Mouse (Mus musculus) gastrocnemius, postnatal 4 days (tissue): ENCODE results near the gene Pde4a. TPM values are rescaled to one million over a fixed set of nuclear protein-coding genes. Genes with fewer than 3 reads are reported as not detected.

Source experiments
- DNase-seq, 2 experiments: peaks; one replicate each; pipeline ENCODE4 v3.0.0; 2021 to 2022; ENCODE audit warnings: low spot score in 2 of 2, mixed read lengths in 2 of 2
- total RNA-seq, 2 experiments: library from RNA; stranded (reverse); gene quantifications; 2 replicates each; pipeline ENCODE4 v1.2.3; 2021

Pde4a gene
- total RNA-seq, 2 experiments from 2014 or later = 11.6 to 13.8 TPM

DNA sequence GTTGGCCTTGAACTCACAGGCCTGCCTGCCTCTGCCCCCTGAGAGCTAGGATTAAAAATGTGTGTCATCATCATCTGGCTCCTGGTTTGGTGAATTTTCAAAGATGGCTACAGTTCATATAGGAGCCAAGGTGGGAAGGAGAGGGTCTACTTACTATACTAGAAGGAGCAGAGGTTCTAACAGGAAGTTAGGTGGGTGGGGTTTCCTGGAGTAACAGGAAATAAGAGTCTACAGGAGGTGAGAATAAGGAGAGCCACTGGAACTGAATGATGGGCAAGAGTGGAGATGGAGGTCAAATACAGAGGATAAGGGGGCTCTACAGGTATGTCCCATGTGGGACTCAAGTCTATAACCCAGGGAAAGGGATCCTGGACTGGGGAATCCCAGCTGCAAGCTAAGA lies 17.1 kb upstream of the Pde4a start:
- DNase-seq = no peak

DNA sequence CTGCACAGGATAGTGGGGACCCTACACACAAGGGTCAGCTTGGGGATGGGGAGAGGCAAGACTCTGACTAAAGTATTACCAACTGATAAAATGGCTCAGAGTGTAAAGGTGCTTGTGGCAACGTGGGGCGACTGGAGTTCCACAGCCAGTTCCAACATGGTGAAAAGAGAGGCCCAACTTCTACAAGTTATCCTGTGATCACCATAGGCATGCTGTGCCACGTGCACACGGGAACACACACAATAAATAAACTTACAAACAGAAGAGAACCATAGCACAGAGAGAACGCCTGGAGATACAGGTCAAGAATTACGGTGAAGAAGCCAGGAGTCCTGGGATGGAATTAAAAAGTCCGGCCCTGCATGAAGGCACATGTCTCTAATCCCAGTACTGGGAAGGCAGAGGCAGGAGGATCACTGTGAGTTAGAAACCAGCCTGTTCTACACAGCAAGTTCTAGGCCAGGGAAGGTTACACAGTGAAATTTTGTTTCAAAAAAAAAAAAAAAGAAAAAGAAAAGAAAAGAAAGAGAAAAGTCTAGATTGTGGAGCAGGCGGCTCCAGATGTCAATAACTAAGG lies 16.3 kb upstream of the Pde4a start:
- DNase-seq = no peak

DNA sequence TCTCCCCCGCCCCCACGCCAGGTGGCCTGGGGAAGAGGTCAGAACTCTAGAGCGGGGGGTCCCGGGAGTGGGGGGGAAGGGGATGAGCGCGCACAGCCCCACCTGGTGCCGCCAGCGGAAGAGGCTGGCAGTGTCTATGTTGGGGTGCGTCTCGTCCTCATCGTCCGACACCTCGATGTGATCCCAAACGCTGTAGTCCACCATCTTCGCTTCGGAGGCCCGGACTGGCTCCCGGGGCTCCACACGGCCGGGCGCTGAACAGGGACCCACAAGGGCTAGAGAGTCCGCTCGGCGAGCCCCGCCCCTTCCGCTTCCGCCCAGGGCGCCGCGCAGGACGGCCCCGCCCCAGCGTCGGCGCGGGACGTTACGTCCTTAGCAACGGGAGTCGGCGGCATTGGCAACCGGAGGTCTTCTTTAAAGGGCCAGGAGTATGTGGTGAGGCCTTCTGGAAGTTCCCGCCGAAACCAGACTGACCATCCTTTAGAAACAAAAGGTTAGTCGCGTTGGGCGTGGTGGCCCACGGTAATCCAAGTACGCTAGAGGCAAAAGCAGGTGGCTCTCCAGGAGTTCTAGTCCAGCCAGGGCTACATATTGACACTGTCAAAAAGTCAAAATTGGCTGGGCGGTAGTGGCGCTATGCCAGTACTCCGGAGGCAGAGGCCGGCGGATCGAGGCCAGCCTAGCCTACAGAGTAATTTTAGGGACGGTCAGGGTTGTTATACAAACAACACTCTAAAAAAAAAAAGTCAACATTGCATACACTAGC lies 15.7 kb upstream of the Pde4a start, which contains the start of gene Cdc37:
Gene Cdc37 (minus strand): TSS at position 329 of the 766 bp plus-strand sequence.
- DNase-seq = peak; percentile 91 to 94

DNA sequence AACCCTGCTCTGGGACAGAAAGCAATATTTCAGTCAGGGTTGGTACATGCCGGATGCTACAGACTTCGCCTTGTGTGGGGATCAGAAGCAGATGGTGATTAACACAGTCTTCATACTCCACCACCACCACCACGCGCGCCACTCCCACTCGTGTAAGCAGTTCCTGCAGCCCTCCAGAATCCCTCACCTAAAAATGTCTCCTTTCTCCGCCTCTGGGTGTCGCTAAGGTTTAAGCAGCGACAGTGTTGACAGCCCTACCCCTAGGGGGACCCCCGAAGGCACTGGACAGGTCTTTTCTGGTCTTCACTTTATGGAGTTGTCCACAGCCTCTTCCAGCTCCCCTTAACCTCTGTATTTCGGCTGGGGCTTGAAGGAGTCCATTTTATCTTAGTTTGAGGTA lies 12.8 kb upstream of the Pde4a start:
- DNase-seq = peak in 1 of 2 experiments; percentile 43

DNA sequence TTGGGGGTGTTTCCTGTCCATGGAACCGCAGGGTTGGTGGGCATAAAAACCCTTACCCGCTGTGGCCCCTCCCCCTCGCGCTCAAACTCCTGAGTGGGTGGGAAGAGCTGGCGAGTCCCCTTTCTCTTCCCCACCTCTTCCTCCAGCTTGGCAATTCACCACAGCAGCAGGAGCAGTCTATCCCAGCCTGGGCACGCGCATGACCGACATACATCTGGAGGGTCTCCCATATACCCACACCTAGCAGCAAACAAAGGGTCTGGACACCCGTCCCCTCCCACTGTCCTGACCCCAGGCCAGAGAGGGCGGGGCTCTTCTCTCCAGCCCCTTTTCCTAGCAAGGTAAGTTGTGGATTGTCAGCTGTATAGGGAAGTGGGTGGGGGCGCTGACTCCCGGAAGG lies 12.2 kb upstream of the Pde4a start:
- no peak for DNase-seq

DNA sequence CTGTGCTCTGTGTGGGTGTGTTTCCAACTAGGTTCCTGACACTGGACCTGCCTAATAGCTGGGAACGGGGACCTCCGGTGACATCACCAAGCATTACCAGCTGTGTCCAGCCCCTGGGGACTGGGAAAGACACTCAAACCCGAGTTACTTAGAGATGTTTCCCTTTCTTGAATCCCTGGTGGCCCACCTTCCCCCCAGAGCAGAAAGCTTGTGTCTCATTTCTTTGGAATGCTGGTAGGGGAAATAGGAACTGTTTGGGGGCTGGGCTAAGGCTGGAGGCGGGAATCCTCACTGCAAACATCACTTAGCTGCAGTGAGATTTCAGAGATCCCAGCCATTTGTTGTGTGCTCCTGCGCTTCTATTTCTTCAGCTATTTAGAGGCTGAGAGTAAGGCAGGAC lies 11.7 kb upstream of the Pde4a start:
- DNase-seq = peak in 1 of 2 experiments; percentile 36

DNA sequence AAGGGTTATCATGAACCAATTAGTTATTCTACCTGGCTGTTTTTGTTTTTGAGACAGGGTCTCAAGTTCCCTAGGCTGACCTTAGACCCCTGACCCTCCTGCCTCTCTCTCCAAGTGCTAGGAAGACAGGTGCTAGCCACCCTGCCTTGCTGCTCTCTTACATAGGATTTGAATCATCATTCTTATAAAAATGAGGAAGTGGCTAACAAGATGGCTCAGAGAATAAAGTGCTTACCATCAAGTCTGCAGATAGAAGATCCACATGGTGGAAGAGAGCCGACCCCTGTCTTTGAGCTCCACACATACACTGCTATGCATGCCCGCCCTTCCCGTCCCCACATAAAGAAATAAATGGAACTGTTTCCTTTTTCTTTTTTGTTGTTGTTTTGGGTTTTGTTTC lies 10.7 kb upstream of the Pde4a start:
- no peak for DNase-seq

DNA sequence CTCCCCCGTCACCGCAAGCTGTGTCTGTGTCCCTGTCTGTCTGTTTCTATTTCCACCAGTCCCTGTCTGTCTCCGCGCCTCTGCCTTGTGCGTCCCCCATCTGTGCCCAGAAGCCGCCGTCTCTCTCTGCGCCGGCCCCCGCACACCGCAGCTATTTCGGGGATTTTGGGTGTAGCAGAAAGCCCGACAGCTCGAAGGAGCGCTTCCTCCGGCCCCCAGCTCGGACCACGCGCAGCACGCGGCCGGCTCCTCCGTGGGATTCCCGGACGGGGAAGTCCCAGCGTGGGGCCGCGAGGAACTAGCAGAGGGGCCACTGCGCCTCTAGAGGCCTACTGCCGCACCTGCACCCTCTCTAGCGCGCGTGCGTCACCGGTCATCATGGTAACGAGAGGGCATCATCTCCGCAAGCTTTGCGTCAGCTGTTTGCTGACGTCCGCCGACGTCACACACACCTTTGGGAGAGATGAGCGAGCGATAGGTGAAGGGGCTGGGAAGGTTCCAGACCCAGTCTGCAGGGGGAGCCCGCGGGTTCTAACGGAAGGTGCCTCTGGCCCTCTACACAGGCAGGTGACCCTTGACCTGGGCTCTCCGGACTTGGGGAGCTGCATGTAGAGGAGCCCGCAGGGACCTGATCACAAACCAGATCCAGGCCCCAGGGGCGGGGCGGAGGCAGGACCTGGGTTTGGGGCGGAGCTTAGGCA lies 4.2 kb upstream of the Pde4a start:
- DNase-seq = peak; percentile 65 to 83

DNA sequence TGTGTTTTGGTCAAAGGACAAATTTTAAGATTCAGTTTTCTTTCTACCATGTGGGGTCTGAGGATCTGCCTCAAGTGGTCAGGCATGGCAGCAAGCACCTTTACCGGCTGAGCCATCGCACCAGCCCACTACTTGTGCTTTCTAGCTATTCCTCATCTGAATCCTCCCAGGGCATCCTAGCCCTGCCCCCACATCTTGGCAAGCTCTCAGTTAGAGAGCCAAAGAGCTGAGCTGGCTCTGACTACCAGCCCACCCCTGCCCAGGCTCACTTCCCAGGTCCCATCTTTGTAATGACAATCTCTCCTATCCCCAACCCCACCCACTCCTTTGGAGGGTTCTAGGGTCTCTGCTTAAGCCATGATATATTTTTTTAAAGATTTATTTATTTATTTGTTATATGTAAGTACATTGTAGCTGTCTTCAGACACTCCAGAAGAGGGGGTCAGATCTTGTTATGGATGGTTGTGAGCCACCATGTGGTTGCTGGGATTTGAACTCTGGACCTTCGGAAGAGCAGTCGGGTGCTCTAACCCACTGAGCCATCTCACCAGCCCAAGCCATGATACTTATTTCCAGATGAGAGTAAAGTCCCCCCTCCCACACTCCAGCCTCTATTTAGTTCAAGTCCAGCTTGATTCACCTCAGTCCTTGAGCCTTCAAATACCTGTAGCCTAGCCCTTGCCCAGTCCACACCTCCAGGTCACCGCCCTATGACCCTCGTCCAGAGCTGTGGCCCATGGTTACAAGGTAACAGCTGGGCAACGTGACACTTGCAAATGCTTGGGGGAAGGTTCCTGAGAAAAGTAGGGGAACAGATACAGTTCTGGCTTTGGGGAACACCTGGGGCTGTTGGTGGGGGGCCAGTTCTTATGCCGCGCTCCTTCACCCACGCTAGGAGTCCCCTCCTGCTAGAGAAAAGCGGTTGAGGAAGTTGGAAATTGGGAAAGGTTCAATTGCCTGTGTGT lies 2.1 kb upstream of the Pde4a start:
- no peak for DNase-seq

DNA sequence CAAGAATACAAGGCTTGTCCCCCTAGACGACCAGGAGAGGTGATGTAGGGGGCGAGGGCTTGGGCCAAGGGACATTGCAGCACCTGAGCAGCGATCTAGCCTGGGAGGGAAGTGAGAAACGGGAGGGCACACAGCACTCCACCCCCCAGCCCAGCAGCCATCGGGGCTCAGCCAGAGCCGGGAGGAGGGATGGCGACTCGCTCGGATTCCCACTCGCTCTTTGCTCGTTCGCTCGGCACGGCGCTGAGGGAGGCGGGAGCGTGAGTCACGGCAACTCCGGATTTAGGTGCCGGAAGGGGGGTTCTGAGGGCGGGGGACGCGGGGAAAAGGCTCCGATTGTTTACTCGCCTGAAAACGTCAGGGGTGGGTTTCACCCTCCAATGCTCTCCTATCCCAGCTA lies 1.4 kb upstream of the Pde4a start:
- no peak for DNase-seq

DNA sequence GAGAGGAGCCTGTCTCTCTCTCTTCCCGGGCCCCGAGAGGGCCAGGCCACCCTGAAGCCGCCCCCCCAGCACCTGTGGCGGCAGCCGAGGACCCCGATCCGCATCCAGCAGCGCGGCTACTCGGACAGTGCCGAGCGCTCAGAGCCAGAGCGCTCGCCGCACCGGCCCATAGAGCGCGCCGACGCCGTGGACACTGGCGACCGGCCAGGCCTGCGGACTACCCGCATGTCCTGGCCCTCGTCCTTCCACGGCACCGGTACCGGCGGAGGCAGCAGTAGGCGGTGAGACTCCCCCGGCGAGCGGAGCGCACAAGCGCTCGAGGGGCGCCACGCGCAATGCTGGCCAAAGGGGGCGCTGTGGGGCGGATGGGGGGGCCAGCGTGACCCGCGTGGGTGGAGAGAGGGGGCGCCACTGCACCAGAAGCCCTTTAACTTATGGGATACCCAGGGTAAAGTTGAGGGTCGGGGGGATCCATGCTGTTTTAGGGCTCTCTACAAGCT lies 488 bp downstream of the Pde4a start:
- DNase-seq = peak; percentile 52 to 57

DNA sequence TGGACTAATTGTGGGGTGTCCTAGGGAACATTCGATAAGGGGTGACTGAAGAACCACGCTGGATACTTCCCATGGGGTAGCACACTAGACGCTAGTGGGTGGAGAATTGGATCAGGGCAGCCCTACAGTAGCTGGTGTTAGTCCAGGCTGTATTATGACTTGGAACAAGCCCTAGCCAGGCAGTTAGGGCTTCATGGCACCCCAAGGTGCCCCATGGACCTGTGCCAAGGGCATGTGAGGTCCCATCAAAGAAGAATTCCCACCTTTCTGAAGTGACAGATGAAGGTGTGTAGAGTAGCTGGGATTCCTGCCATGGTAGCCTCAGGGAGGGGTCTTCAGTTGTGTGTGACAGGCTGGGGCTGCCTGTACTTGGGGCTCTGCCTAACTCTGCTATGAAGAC lies 1.0 kb downstream of the Pde4a start:
- DNase-seq = no peak

DNA sequence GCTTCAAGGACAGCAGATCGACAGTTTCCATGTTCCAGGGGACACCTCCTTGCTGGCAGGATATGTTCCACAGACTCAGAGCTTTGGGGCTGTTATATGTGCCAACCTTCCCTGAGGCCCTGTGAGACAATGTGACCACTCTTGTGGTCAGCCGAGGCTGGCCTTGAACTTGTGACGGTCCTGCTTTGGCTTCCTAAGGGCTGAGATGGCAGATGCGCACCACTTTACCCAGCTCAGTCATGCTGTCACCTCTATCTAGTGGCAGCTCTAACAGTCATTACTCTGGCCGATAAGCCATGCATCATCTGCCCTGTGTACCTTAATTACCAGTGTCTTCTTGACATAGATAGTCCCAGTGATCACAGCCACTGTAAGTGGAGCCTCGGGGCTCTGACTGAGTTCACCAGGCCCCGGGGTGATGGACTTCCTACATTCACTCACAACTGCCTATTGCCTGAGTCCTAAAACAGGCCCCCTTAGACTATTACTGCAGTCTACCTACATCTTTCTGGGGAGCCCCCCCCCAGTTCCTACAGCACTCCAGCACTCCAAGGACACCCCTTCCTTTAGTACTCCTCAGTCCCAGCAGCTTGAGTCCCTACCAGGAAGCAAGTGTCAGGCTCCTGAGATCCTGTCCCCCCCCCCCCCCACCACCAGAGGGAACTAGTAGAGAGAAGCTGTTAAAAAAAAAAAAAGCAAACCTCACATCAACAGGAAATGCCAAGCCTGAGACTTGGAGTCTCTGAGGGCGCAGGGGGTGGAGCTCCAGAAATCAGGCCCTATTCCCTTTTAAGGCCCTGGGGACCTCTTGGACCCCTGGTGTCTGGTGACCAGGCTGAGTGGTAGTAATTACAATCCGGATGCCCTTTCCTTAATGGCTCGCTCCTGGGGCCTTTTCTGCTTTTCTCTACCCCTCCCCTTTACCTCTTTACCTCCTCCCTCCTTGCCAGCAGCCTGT lies 1.9 kb downstream of the Pde4a start:
- no peak for DNase-seq

DNA sequence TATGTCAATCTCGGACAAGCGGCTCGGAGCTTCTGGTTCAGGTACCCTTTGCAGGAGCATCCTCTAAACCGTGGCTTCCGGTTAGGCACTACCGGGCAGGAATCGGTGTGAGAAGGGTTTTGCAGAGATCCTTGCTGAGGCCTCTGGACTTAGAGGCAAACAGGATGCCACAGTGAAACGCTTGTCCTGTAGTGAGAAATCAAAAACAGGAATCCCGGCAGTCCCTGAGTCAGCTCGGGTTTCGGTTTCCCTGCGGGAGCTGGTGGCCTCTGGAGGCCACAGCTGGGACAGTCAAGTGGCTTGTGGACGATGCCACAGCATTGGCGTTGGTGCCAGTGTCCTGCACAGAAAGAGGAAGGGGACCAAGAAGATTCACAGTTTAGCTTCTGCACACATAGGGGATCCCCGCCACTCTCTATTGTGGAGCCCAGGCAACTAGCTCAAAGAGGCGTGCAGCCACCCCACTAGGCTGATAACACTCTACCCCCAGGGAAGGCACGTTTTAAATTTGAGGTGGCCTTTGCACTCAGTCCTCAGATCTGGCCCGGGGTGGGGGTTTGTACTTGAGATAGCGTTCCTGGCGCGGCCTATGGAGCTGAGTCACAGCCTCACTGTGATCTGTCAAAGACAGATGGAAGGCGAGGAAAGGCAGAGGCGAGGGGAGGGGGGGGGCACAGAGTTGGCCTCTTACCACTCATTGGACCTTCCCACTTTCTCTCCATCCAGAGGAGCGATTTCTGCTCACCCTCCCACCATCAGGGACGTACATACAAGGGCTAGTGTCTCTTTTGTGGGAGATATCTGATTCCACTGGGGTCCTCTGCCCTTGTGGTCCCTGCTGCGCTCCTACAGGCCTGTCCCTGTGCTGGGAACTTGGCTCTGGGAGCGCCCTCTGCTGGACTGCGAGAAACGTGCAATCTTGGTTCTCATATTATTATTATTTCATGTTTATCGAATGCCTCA lies 2.9 kb downstream of the Pde4a start:
- peak; percentile 55 to 75 for DNase-seq

DNA sequence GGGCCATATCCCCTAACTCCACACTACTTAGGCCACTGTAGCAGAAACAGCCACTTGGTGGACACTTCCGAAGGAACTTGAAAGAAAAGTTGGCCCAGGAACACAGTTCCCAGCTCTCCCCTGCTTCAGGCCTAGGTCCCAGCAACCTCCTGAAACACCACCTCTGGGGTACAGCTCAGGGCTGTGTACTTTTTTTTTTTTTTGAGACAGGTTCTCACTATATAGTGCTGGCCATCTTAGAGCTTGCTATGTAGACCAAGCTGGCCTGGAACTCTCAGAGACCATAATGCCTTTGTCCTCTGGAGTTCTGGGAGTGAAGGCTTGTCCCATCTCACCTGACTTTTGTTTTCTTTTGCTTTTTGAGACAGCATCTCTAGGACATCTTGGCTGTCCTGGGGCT lies 3.6 kb downstream of the Pde4a start:
- DNase-seq = no peak

DNA sequence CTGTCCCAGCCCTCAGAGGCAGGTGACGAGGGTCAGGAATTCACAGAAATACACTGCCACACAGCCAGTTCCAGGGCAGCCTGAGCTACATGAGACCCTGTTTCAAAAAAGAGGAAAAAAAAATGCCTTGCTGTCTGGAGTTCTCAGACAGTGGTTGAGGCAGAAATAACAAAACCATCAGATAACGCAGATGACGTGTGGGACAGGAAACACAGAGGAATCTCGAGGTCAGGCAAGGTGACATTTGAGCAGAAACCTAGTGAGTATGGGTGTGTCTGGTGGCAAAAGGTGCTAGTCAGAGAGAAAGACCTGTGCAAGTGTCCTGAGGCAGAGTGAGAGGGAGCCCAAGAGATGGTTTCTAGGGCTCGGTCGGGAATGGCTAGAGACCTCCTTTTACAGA lies 6.8 kb downstream of the Pde4a start:
- no peak for DNase-seq

DNA sequence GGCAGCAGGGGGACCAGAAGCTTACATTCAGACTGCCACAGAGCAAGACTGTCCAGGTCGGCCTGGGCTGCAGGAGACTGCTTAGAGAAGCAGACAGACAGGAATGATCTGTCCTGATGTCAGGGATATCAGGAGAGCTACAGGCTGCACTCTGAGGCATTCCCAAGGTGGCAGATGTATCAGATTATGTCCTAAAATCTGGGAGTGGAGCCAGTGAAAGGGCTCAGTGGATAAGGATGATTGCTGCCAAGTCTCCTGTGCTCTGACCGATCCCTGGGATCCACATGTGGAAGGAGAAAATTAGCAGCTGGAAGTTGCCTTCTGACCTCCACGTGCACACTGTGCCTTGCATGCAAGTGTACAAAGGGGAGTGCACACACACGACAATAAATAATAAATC lies 14.9 kb downstream of the Pde4a start:
- no peak for DNase-seq

DNA sequence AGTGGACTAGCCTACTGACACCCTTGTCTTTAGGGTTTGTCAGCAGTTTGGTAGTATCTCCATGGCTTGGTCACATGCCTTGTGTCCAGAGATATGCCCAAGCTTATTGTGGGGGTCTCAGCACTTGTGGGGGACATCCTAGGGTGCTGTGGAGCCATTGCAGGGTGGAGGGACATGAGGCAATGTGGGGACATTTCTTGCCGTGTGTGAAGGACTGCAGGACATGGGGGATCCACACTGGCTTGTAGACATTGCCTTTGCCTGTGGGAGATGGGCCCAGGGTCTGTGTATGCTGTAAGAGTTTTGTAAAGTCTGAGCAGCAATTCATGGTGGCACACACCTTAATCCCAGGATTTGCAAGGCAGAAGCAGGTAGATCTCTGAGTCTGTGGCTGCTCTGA lies 15.3 kb downstream of the Pde4a start:
- DNase-seq = no peak
